Mouse (Mus musculus) thymus, adult 2 months (tissue): Measurements from ENCODE around the gene Gclm.

Experiments used
- CTCF ChIP-seq: fragments of 200-500 bp; IDR thresholded peaks from 2 replicates; pipeline ENCODE4 v1.5.1; 2012; ENCODE audit warnings: mild to moderate bottlenecking, control low read depth, low read length, moderate library complexity, borderline replicate concordance; ENCODE audit not compliant: control insufficient read depth, poor library complexity, insufficient read depth; ENCODE audit errors: extremely low read depth
- POLR2A ChIP-seq: fragments of 200-500 bp; IDR thresholded peaks from 2 replicates; pipeline ENCODE4 v1.6.1; 2012; ENCODE audit warnings: mild to moderate bottlenecking, low read length, control low read depth, moderate library complexity; ENCODE audit not compliant: control insufficient read depth, poor library complexity, insufficient read depth; ENCODE audit errors: extremely low read depth

- no peak for TF ChIP-seq CTCF
- TF ChIP-seq POLR2A, result no peak
Measured at GRCm38 (mm10) chr3:122308981-122309380, 63.6 kb downstream of the Gclm start.
